Mouse (Mus musculus) embryonic facial prominence, embryonic 12.5 days (tissue): ENCODE measurements around the gene Mrpl46. TPM values are rescaled to one million over a fixed set of nuclear protein-coding genes. Genes with fewer than 3 reads are reported as not detected.

Source experiments
- ATAC-seq: fragments of 200-750 bp; cut with Nextera tagmentation; 2 replicates; pipeline ENCODE4 v1.8.0; 2017; ENCODE audit not compliant: insufficient number of reproducible peaks, insufficient read depth, low FRiP score, low TSS enrichment
- H3K27ac ChIP-seq: fragments of 300-500 bp; sonication (generic); 2 replicates; pipeline ENCODE4 v1.5.1; 2016; ENCODE audit warnings: mild to moderate bottlenecking
- H3K27me3 ChIP-seq: fragments of 300-500 bp; sonication (generic); 2 replicates; pipeline ENCODE4 v1.6.1; 2016; ENCODE audit warnings: mild to moderate bottlenecking, moderate library complexity
- H3K36me3 ChIP-seq: fragments of 300-500 bp; sonication (generic); 2 replicates; pipeline ENCODE4 v1.6.1; 2016; ENCODE audit warnings: mild to moderate bottlenecking
- H3K4me1 ChIP-seq: fragments of 300-500 bp; sonication (generic); 2 replicates; pipeline ENCODE4 v1.6.1; 2016
- H3K4me2 ChIP-seq: fragments of 300-500 bp; sonication (generic); replicated peaks from 2 replicates; pipeline ENCODE4 v1.6.1; 2016; ENCODE audit warnings: mild to moderate bottlenecking, moderate library complexity
- H3K4me3 ChIP-seq: fragments of 300-500 bp; sonication (generic); 2 replicates; pipeline ENCODE4 v1.5.1; 2016; ENCODE audit warnings: mild to moderate bottlenecking
- H3K9ac ChIP-seq: fragments of 300-500 bp; sonication (generic); 2 replicates; pipeline ENCODE4 v1.6.1; 2016; ENCODE audit warnings: mild to moderate bottlenecking, moderate library complexity
- H3K9me3 ChIP-seq: fragments of 300-500 bp; sonication (generic); 2 replicates; pipeline ENCODE4 v1.6.1; 2016; ENCODE audit warnings: mild to moderate bottlenecking, moderate library complexity
- WGBS: fragments of 180-500 bp; shearing (Covaris S2); methylation state at CpG from one replicate; pipeline ENCODE4 v1.1.7; 2016; 5-methylcytosine and 5-hydroxymethylcytosine counted together
- polyA plus RNA-seq: library from polyadenylated mRNA; unstranded; fragments of >200 nt; fragmentation: Nextera tagmentation; extraction: Ambion mirVana; gene quantifications from 2 replicates; pipeline ENCODE4 v1.2.1, GENCODE M21; 2016

Mrpl46 gene
- polyA plus RNA-seq, 1 experiment from 2014 or later: 62.8 TPM

DNA sequence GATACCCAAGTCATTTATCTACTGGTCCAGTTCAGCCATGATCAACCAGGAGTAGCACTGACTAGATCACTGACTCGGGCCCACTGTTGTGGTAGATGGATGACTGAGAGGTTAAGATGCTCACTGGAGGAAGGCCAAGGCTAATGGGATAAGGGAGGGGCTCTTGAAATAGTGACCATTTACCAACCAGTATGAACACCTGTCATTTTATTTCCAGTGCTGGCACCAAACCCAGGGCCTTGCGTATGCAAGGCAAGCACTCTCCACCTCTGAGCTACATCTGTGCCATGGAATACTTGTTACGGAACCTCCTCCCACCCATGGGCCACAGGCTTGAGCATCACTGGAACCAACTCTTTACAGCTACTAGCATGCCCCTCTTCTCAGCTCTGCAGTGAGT lies 19.5 kb downstream of the Mrpl46 start:
- Histone ChIP-seq H3K9me3 (no peaks in the 10 kb centered on the region), H3K4me3 (no peak overlapping the region), H3K27me3 (no peaks in the 10 kb centered on the region), H3K4me2 (no peak overlapping the region), H3K4me1 (no peaks in the 10 kb centered on the region), H3K27ac (no peak overlapping the region), H3K36me3 (no peaks in the 10 kb centered on the region), H3K9ac (no peak overlapping the region)
- 89% methylated on average over 3 of the region's 3 CpGs for WGBS
- ATAC-seq: no peak

GRCm38 (mm10) chr7:78754458-78755000 lies 28.8 kb downstream of the Mrpl46 start:
- no peaks in the 10 kb centered on the region for H3K4me1 ChIP-seq
- no peaks in the 10 kb centered on the region for H3K36me3 ChIP-seq
- H3K27ac ChIP-seq: no peak overlapping the region
- H3K9ac ChIP-seq: no peak overlapping the region
- H3K4me2 ChIP-seq: no peak overlapping the region
- H3K4me3 ChIP-seq: no peak overlapping the region
- H3K27me3 ChIP-seq: no peaks in the 10 kb centered on the region
- no peaks in the 10 kb centered on the region for H3K9me3 ChIP-seq
- WGBS: 61% methylated on average over 8 of the region's 8 CpGs
- ATAC-seq: no peak

DNA sequence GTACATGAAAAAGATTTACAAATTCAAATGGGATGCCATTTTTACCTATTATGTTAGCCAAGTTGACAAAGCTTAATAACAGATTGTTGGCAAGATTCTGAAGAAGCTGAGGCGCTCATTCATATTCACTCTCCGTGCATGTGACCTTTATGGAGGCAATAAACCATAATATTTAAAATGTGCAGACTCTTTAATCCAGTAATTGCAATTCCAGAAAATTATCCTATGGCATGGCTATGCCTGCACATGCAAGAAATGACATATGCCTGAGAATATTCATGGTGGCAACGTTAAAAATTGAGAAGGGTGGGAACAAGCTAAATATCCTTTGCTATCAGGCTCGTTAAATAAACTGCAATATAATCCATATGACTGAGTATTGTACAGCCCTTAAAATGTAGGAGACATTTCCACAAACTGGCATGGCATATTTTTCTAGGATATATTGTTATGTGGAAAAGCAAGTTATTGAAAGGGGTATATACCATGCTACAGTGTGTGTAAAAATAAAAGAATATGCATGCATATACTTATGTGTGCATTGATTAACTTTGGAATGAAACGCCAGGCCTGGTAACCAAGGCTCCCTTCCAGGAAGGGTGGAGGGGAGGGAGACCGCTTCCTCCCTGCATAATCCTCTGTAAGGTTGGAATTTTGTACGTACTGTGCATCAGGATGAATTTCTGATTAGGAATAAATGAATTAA lies 29.4 kb downstream of the Mrpl46 start:
- Histone ChIP-seq H3K27me3 (no peaks in the 10 kb centered on the region), H3K4me3 (no peak overlapping the region), H3K9ac (no peak overlapping the region), H3K9me3 (no peaks in the 10 kb centered on the region), H3K4me1 (no peaks in the 10 kb centered on the region), H3K27ac (no peak overlapping the region), H3K36me3 (no peaks in the 10 kb centered on the region), H3K4me2 (no peak overlapping the region)
- ATAC-seq: no peak
- WGBS: 87% methylated on average over 7 of the region's 7 CpGs

GRCm38 (mm10) chr7:78752961-78753360 lies 30.4 kb downstream of the Mrpl46 start:
- ATAC-seq: no peak
- Histone ChIP-seq H3K4me1 (no peaks in the 10 kb centered on the region), H3K27ac (no peak overlapping the region), H3K9me3 (no peaks in the 10 kb centered on the region), H3K36me3 (no peaks in the 10 kb centered on the region), H3K4me2 (no peak overlapping the region), H3K9ac (no peak overlapping the region), H3K27me3 (no peaks in the 10 kb centered on the region), H3K4me3 (no peak overlapping the region)
- WGBS: 89% methylated on average over 4 of the region's 4 CpGs

GRCm38 (mm10) chr7:78743731-78744385 lies 39.5 kb downstream of the Mrpl46 start:
- no peaks in the 10 kb centered on the region for H3K4me1 ChIP-seq
- no peak overlapping the region for H3K4me2 ChIP-seq
- no peak for ATAC-seq
- no peak overlapping the region for H3K9ac ChIP-seq
- H3K9me3 ChIP-seq: no peaks in the 10 kb centered on the region
- 79% methylated on average over 5 of the region's 5 CpGs for WGBS
- H3K27ac ChIP-seq: no peak overlapping the region
- H3K4me3 ChIP-seq: no peak overlapping the region
- H3K36me3 ChIP-seq: no peaks in the 10 kb centered on the region
- H3K27me3 ChIP-seq: no peaks in the 10 kb centered on the region

DNA sequence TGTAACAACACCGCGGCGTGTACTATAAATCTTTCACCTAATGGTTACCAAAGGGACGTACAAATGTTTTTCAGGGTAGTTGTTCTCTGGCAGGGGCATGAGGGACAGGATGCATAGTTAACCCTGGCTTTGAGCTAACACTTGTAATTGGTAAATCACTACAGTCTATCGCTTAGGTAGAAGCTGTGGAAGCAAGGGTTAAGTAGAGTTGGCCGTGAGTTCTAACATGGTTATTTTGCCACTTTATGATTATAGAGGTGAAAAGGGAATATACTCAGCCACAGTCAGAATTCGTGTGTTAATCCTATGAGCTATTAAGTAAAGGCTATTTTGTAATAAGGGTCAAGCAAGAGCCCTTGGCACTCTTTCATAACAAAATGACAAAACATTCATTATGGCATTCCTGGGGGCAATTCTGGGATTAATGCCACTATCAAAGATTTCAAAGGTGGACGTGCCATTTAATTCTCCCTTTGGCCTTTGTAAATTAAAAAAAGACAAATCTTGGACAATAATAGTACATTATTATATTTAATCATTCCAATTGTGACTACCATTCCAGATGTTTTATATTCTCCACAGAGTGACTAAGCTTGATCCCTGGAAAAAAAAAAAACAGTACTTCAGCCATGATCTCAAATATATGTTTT lies 43.9 kb downstream of the Mrpl46 start:
- 79% methylated on average over 8 of the region's 8 CpGs for WGBS
- Histone ChIP-seq H3K9ac (no peak overlapping the region), H3K4me3 (no peak overlapping the region), H3K9me3 (no peaks in the 10 kb centered on the region), H3K36me3 (no peaks in the 10 kb centered on the region), H3K4me2 (no peak overlapping the region), H3K4me1 (no peaks in the 10 kb centered on the region), H3K27me3 (no peaks in the 10 kb centered on the region), H3K27ac (no peak overlapping the region)
- ATAC-seq: no peak

DNA sequence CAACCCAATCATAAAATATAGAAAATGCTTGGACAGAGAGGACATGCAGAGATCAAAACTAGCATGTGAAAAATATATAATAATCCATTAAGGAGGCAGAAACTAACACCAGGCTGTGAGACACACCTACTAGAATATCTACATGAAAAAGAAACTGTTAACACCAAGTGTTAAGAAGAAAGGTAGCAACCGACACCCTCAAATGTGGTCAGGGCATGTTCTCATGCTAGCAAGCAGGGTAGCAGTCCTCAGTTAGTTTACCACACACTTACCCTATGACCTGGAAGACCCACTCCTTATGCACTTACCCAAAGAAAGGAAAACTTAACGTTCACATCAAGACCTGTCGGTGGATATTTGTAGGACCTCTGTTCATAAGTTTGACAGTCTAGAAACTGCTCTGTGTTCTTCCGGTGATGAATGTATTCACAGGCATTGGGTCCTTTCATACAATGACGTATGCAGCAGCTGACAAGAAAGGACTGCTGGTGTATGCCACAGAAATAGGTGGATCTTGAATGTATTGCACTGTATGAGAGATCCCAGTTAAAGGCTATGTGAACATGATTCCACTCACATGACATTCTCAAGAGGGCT lies 45.6 kb downstream of the Mrpl46 start, which contains the start of gene Ntrk3:
TSS of gene Ntrk3 (minus strand) at position 399 of the 597 bp plus-strand sequence.
- Histone ChIP-seq H3K9ac (no peak within 1 kb of the TSS), H3K9me3 (no peaks in the 10 kb centered on the region), H3K4me2 (no peak within 1 kb of the TSS), H3K4me1 (no peaks in the 10 kb centered on the region), H3K27me3 (no peaks in the 10 kb centered on the region), H3K36me3 (no peaks in the 10 kb centered on the region), H3K27ac (no peak within 1 kb of the TSS), H3K4me3 (no peak within 1 kb of the TSS)
- WGBS: 84% methylated on average over 5 of the region's 5 CpGs
- ATAC-seq: no peak

DNA sequence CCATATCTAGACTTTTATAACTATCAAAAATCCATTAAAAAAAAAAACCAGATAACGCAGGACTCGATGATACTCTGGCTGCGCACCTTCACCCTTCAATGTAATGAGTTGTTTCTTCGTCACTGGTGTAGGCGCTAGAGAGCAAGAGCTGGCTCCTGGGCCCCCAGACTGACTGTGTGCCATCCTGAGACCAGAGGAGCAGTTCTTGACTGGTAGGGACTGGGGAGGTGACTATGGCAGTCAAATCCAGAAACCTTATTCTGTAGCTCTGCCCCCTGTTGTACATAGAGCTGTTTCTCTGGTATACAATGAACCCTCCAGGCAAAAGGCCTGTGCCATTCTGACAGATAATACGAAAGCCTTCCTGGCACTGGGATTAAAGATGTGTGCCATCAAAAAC lies 46.1 kb downstream of the Mrpl46 start:
- H3K27ac ChIP-seq: no peak overlapping the region
- no peak overlapping the region for H3K4me2 ChIP-seq
- WGBS: 90% methylated on average over 6 of the region's 6 CpGs
- no peaks in the 10 kb centered on the region for H3K4me1 ChIP-seq
- H3K27me3 ChIP-seq: no peaks in the 10 kb centered on the region
- ATAC-seq: no peak
- no peak overlapping the region for H3K4me3 ChIP-seq
- H3K36me3 ChIP-seq: no peaks in the 10 kb centered on the region
- no peaks in the 10 kb centered on the region for H3K9me3 ChIP-seq
- no peak overlapping the region for H3K9ac ChIP-seq

- Histone ChIP-seq H3K36me3 (no peaks in the 10 kb centered on the region), H3K4me3 (no peak overlapping the region), H3K9ac (no peak overlapping the region), H3K27me3 (no peaks in the 10 kb centered on the region), H3K27ac (no peak overlapping the region), H3K9me3 (no peaks in the 10 kb centered on the region), H3K4me2 (no peak overlapping the region), H3K4me1 (no peaks in the 10 kb centered on the region)
- 80% methylated on average over 8 of the region's 8 CpGs for WGBS
- ATAC-seq: no peak
Measured at GRCm38 (mm10) chr7:78731391-78731790, 51.9 kb downstream of the Mrpl46 start.
